In the genomic region with DNA sequence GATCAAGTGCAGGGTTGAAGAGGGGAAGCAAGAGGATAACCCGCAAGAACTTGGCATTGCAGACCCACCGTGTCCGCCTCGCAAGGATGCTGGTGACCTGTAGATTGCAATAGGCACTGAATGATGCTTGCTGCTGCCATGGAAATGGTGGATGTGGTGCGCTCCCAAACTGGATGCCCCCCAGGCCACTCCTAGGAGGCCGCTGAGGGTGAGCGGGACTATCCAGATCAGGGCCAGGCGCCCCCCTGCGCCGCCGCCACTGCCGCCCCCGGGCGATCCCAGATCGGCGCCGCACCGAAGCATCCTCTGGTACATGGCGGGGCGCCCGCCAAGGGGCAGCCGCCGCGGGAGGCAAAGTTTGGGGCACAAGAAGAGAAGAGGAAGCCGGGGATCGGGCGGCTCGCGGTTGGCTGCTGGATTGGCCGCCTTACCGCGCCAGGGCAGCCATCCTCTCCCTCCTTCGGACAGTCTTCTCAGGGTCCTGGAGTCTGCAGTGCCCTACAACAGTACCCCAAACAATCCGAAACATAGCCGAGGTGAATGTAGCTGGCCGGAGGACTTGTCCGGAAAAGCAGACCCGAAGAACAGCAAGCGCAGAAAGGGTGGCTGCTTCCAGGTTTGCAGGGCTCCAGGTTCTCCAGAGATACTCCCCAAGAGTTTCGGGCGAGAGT, we compare ENCODE assay signal across 8 mouse cellular contexts.
DNase-seq lines count a peak whose midpoint lies in the region; ATAC-seq and TF ChIP-seq lines count a peak whose summit lies in the region.

No protein-coding gene starts in this region.

- no peaks in the 10 kb centered on the region for H3K36me3 ChIP-seq in heart, embryonic 13.5 days
- H3K36me3 ChIP-seq in ES-Bruce4 (ENCODE audit: control insufficient read depth, insufficient read depth, low read length, poor library complexity, severe bottlenecking) = no peaks in the 10 kb centered on the region
- no peaks in the 10 kb centered on the region for H3K36me3 ChIP-seq in hindbrain, postnatal 0 days (ENCODE audit: insufficient read depth, low read length)
- no peaks in the 10 kb centered on the region for H3K36me3 ChIP-seq in midbrain, embryonic 10.5 days

- intact Hi-C loops in heart, postnatal 14 days (cut with DNase I) = no loop called here

- peak overlapping the region; percentile 74 for H3K9ac ChIP-seq in heart, embryonic 13.5 days
- H3K9ac ChIP-seq in ES-Bruce4 (ENCODE audit: low read depth, poor library complexity, severe bottlenecking) = peak overlapping the region; percentile 2
- peak overlapping the region; percentile 72 for H3K9ac ChIP-seq in hindbrain, postnatal 0 days (replicated peaks; ENCODE audit: low read length)

- no peak for DNase-seq in heart, postnatal 14 days
- DNase-seq in embryo, embryonic 11 days = peak; percentile 42
- DNase-seq in hindbrain, postnatal 0 days (ENCODE audit: low spot score) = peak; percentile 53
- DNase-seq in midbrain, embryonic 10.5 days (ENCODE audit: low spot score) = peak; percentile 71
- DNase-seq in testis, postnatal 10 days (ENCODE audit: low spot score) = peak; percentile 41
- no peak for DNase-seq in thymus, postnatal 0 days (ENCODE audit: low spot score)

- under 1% methylated on average over 30 of the region's 41 CpGs for WGBS in heart, embryonic 13.5 days
- under 1% methylated on average over 40 of the region's 41 CpGs for WGBS in hindbrain, postnatal 0 days
- under 1% methylated on average over 40 of the region's 41 CpGs for WGBS in midbrain, embryonic 10.5 days

- H3K9me3 ChIP-seq in heart, embryonic 13.5 days = no peaks in the 10 kb centered on the region
- H3K9me3 ChIP-seq in ES-Bruce4 (replicated peaks; ENCODE audit: control insufficient read depth, insufficient read depth, low read length, poor library complexity, severe bottlenecking) = no peaks in the 10 kb centered on the region
- H3K9me3 ChIP-seq in hindbrain, postnatal 0 days (ENCODE audit: low read length) = no peaks in the 10 kb centered on the region
- no peaks in the 10 kb centered on the region for H3K9me3 ChIP-seq in midbrain, embryonic 10.5 days (replicated peaks)

- TF ChIP-seq CTCF in ES-Bruce4 (IDR thresholded peaks at IDR 0.05; ENCODE audit: low read depth, low read length) = no peak
- TF ChIP-seq CTCF in hindbrain, postnatal 0 days (IDR thresholded peaks at IDR 0.05; ENCODE audit: low read depth) = no peak

- no peak overlapping the region for H3K27ac ChIP-seq in heart, embryonic 13.5 days (replicated peaks)
- no peak overlapping the region for H3K27ac ChIP-seq in ES-Bruce4 (ENCODE audit: insufficient read depth, low read length)
- peak overlapping the region; percentile 87 for H3K27ac ChIP-seq in hindbrain, postnatal 0 days
- H3K27ac ChIP-seq in midbrain, embryonic 10.5 days (replicated peaks) = peak overlapping the region; percentile 76

- H3K27me3 ChIP-seq in heart, embryonic 13.5 days (replicated peaks) = peaks cover 61% of the 10 kb centered on the region
- H3K27me3 ChIP-seq in ES-Bruce4 (ENCODE audit: control insufficient read depth, insufficient read depth, low read length, poor library complexity, severe bottlenecking) = peaks cover 16% of the 10 kb centered on the region
- H3K27me3 ChIP-seq in hindbrain, postnatal 0 days (ENCODE audit: insufficient read depth, low read length) = no peaks in the 10 kb centered on the region
- peaks cover 45% of the 10 kb centered on the region for H3K27me3 ChIP-seq in midbrain, embryonic 10.5 days (ENCODE audit: low read depth, poor library complexity, severe bottlenecking)

- H3K4me1 ChIP-seq in heart, embryonic 13.5 days = peaks cover 21% of the 10 kb centered on the region
- no peaks in the 10 kb centered on the region for H3K4me1 ChIP-seq in ES-Bruce4 (ENCODE audit: control insufficient read depth, insufficient read depth, low read length)
- peaks cover 4% of the 10 kb centered on the region for H3K4me1 ChIP-seq in hindbrain, postnatal 0 days (ENCODE audit: insufficient read depth, low read length)
- H3K4me1 ChIP-seq in midbrain, embryonic 10.5 days = peaks cover 23% of the 10 kb centered on the region

- TF ChIP-seq POLR2A in ES-Bruce4 (IDR thresholded peaks at IDR 0.05; ENCODE audit: insufficient read depth, low read length) = no peak

- H3K4me2 ChIP-seq in heart, embryonic 13.5 days = peak overlapping the region; percentile 94
- H3K4me2 ChIP-seq in hindbrain, postnatal 0 days (ENCODE audit: low read depth, low read length) = peak overlapping the region; percentile 72

- ATAC-seq in heart, embryonic 13.5 days (ENCODE audit: extremely low read depth, insufficient number of reproducible peaks, low FRiP score, low TSS enrichment) = no peak
- ATAC-seq in hindbrain, postnatal 0 days = peak; percentile 49

- H3K4me3 ChIP-seq in heart, embryonic 13.5 days = peak overlapping the region; percentile 60
- peak overlapping the region; percentile 63 for H3K4me3 ChIP-seq in ES-Bruce4 (ENCODE audit: low read depth, low read length)
- H3K4me3 ChIP-seq in hindbrain, postnatal 0 days (ENCODE audit: low read length) = peak overlapping the region; percentile 63
- peak overlapping the region; percentile 78 for H3K4me3 ChIP-seq in midbrain, embryonic 10.5 days

- no peak for TF ChIP-seq EP300 in ES-Bruce4 (IDR thresholded peaks at IDR 0.05; ENCODE audit: insufficient read depth, low read depth, low read length)

Comparison
In these comparisons a context has a peak if more than half of its experiments do, and no peak if none do; other contexts are left out.
1. H3K27ac ChIP-seq: peak in hindbrain, postnatal 0 days (single experiment) and midbrain, embryonic 10.5 days (single experiment); none in heart, embryonic 13.5 days (single experiment) and ES-Bruce4 (single experiment).
2. H3K9ac ChIP-seq: peak in every context shown above with its lines; median percentile 74 in heart, embryonic 13.5 days; 72 in hindbrain, postnatal 0 days; 2 in ES-Bruce4.
3. DNase-seq: peak in embryo, embryonic 11 days (single experiment), hindbrain, postnatal 0 days (single experiment), midbrain, embryonic 10.5 days (single experiment) and testis, postnatal 10 days (single experiment); none in heart, postnatal 14 days (0 of 2) and thymus, postnatal 0 days (single experiment).
4. Peak in every context shown above with its lines, with median percentiles within 50 percentile points of each other: H3K4me3 ChIP-seq.